Mouse (Mus musculus) testis, adult 2 months (tissue): ENCODE measurements around the gene Znrd1as.

ENCODE experiments used
- CTCF ChIP-seq: fragments of 200-500 bp; IDR thresholded peaks from 2 replicates; pipeline ENCODE4 v1.5.1; 2012; ENCODE audit warnings: low read depth, mild to moderate bottlenecking, inconsistent platforms, low read length, moderate library complexity; ENCODE audit not compliant: control insufficient read depth, insufficient read depth, insufficient replicate concordance
- POLR2A ChIP-seq: fragments of 200-500 bp; IDR thresholded peaks from 2 replicates; pipeline ENCODE4 v1.6.1; 2012; ENCODE audit warnings: low read depth, mild to moderate bottlenecking, inconsistent platforms, low read length, moderate library complexity; ENCODE audit not compliant: control insufficient read depth

DNA sequence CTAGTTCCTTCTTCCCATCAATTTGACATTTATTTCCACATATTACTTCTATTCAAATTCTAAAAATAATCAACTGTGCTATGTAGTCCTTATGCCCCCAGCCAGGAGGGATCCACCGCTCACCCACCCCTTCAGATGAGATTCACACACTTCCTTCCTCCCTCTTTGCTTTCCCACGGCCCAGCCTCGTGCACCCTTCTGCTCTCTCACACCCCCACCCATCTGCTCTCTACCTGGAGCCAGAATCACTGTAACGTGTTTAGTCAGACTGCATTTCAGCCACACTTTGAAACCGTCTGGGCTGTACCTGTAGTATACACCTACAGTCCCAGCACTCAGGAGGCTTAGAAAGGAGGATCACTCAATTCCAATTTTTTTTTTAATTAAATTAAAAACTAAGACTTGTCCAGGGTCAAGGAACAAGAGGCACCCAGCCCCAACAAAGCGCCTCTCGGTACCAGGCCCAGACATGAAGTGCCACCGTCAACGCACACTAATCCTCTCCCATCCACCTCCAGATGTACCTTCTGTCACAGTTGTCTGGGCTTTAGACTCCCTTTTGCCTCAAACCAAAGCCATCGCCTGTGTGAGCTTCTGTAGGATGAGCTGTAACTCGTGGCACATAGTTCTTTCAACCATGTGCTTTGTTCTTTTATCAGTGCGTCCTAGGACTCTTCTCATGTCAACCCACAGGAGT, 29.0 kb upstream of the Znrd1as start:
- TF ChIP-seq POLR2A (no peak), CTCF (no peak)
